Mouse (Mus musculus) cerebellum, adult 2 months (tissue): ENCODE data around the gene Ube2o. TPM values are rescaled to one million over a fixed set of nuclear protein-coding genes. Genes with fewer than 3 reads are reported as not detected.
A peak's percentile ranks its signal among the peaks of the same experiment; 100 is the strongest.

ENCODE experiments used
- DNase-seq, 2 experiments: peaks; one replicate each; pipeline ENCODE4 v3.0.0; 2021
- H3K27ac ChIP-seq: fragments of 200-500 bp; 2 replicates; pipeline ENCODE4 v1.5.1; 2012; ENCODE audit warnings: low read length, control low read depth, inconsistent platforms; ENCODE audit not compliant: insufficient read depth
- H3K27me3 ChIP-seq: fragments of 200-500 bp; 2 replicates; pipeline ENCODE4 v1.6.1; 2012; ENCODE audit warnings: inconsistent platforms, mild to moderate bottlenecking, low read length, moderate library complexity; ENCODE audit not compliant: control insufficient read depth, insufficient read depth
- H3K4me1 ChIP-seq: fragments of 200-500 bp; 2 replicates; pipeline ENCODE4 v1.6.1; 2011; ENCODE audit warnings: low read length; ENCODE audit not compliant: control insufficient read depth, insufficient read depth
- H3K4me3 ChIP-seq: fragments of 200-500 bp; replicated peaks from 2 replicates; pipeline ENCODE3; 2011; ENCODE audit warnings: mild to moderate bottlenecking, low read depth, low read length, control low read depth; ENCODE audit not compliant: insufficient read depth
- CTCF ChIP-seq: fragments of 200-500 bp; IDR thresholded peaks from 2 replicates; pipeline ENCODE4 v1.5.1; 2011; ENCODE audit warnings: low read depth, mild to moderate bottlenecking, control low read depth, low read length, moderate library complexity, borderline replicate concordance; ENCODE audit not compliant: insufficient read depth
- POLR2A ChIP-seq: fragments of 200-500 bp; IDR thresholded peaks from 2 replicates; pipeline ENCODE4 v1.6.1; 2011; ENCODE audit warnings: low read length, control low read depth, borderline replicate concordance; ENCODE audit not compliant: insufficient read depth
- WGBS: fragments of 180-500 bp; shearing (Covaris S2); methylation state at CpG from one replicate; pipeline ENCODE4 v1.1.7; 2018; 5-methylcytosine and 5-hydroxymethylcytosine counted together
- polyA plus RNA-seq: library from polyadenylated mRNA; depleted of rRNA; stranded (reverse); fragments of >200 nt; gene quantifications from 2 replicates; pipeline ENCODE4 v1.2.3, GENCODE M21; 2012

The Ube2o gene
- polyA plus RNA-seq, 1 experiment, result 88.2 TPM

GRCm38 (mm10) chr11:116586801-116587631 is 5.8 kb upstream of the Ube2o start:
- WGBS, result 28% methylated on average over 23 of the region's 23 CpGs
- Histone ChIP-seq H3K4me3 (no peak overlapping the region), H3K27me3 (no peaks in the 10 kb centered on the region), H3K4me1 (peaks cover 7% of the 10 kb centered on the region; the same call in 1 of the 2 replicates), H3K27ac (no peak overlapping the region)
- DNase-seq, result peak; percentile 70 to 80
- TF ChIP-seq POLR2A (no peak), CTCF (peak; percentile 84)

GRCm38 (mm10) chr11:116586310-116586709 is 5.1 kb upstream of the Ube2o start, which contains the start of gene Aanat:
TSS of gene Aanat (plus strand) at chr11:116586432.
- 78% methylated on average over 5 of the region's 5 CpGs for WGBS
- no peaks in the 10 kb centered on the region for H3K27me3 ChIP-seq
- H3K4me3 ChIP-seq, result no peak within 1 kb of the TSS
- H3K27ac ChIP-seq, result no peak within 1 kb of the TSS
- peaks cover 4% of the 10 kb centered on the region; the same call in 1 of the 2 replicates for H3K4me1 ChIP-seq
- TF ChIP-seq POLR2A, result no peak
- no peak for TF ChIP-seq CTCF
- DNase-seq, result no peak

DNA sequence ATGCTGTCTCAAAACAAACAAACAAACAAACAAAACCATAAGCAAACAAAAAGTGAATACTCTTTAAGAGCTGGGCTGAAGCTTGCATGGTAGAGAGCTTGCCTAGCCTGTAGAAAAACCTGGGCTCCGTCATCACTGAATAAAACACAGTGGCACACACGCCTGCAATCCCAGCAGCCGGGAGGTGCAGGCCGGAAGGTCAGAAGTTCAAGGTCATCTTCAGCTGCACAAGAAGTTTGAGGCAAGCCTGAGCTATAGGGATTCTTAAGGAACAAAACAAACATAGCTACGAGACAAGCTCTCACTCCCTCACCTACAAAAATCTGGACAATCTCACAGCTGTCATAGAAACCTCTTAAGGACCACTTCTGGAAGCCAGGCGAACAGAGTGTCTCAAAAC is 4.4 kb upstream of the Ube2o start:
- no peak overlapping the region for H3K27ac ChIP-seq
- H3K4me1 ChIP-seq, result peaks cover 4% of the 10 kb centered on the region; the same call in 1 of the 2 replicates
- no peaks in the 10 kb centered on the region for H3K27me3 ChIP-seq
- no peak for TF ChIP-seq POLR2A
- TF ChIP-seq CTCF, result no peak
- no peak overlapping the region for H3K4me3 ChIP-seq
- DNase-seq, result no peak
- 96% methylated on average over 6 of the region's 6 CpGs for WGBS

DNA sequence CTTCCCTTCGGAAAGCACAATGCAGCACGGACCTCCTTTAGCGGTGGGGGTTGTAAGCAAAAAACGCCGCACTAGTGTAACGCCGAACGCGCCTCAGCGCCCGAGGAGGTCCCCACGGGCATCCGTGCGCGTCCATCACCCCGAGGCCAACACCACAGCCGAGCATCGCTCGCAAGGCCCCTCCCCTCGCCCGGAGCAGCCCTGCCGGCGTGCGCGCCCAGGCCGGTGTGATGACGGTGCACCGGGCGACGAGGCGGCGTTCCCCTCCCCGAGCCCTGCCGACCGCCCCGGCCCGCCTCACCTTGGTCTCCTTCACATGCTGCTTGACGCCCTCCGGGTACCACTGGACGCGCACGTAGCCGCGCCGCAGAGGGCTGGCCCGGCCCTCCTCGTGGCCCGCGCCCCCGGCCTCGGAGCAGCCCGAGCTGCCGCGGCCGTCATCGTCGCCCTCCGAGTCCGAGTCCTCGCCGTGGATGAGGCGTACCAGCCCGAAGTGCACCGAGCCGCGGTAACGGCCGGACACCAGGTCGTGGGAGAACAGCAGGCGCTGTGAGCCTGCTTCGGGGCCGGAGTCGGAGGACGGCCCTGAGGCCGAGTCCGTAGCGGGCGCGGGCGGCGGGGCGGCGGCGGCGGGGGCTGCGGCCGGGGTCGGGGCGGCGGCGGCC is 404 bp downstream of the Ube2o start:
- Histone ChIP-seq H3K4me1 (peaks cover 26% of the 10 kb centered on the region), H3K27me3 (no peaks in the 10 kb centered on the region), H3K27ac (peak overlapping the region; percentile 17; the same call in 1 of the 2 replicates), H3K4me3 (peak overlapping the region; percentile 72)
- TF ChIP-seq CTCF, result no peak
- no peak for TF ChIP-seq POLR2A
- peak; percentile 73 to 74 for DNase-seq
- 1% methylated on average over 91 of the region's 91 CpGs for WGBS

DNA sequence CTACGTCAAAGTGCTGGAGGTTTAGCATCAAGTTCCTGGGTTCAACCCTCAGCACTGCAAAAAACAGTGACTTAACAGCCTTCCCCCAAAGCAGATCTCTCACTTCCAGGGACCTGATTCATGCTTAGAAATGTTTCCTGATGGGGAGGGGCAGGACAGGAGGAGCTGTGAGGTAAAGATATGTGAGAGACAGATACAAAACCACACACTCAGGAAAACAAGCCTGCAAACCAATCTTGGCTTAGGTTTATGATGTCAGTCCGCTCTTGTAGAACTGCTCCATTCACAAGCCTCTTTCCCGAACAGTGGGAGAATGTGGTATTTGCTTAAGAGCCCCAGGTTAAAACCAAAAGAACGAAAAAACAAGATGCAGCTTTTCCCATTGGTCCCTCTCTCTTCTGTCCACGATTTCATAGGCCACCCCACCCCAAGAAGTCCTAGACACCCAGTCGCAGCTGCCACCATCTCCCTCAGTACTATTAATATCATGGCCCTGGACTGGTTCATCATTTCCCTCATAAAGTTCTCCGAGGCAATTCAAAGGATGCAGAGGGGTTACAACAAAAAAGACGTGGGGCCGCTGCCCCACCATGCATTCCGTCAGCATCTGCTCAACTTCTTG is 1.1 kb downstream of the Ube2o start:
- WGBS, result 10% methylated on average over 10 of the region's 10 CpGs
- Histone ChIP-seq H3K27me3 (no peaks in the 10 kb centered on the region), H3K27ac (0 out of 2 replicates have a peak overlapping the region, but pooled peaks have one; percentile 17), H3K4me3 (peak overlapping the region; percentile 72), H3K4me1 (peaks cover 31% of the 10 kb centered on the region)
- DNase-seq, result no peak
- TF ChIP-seq POLR2A (no peak), CTCF (no peak)

- no peak overlapping the region for H3K27ac ChIP-seq
- WGBS, result 64% methylated on average over 3 of the region's 3 CpGs
- H3K27me3 ChIP-seq, result no peaks in the 10 kb centered on the region
- no peak overlapping the region for H3K4me3 ChIP-seq
- DNase-seq, result peak; percentile 38 to 52
- H3K4me1 ChIP-seq, result peaks cover 39% of the 10 kb centered on the region
- TF ChIP-seq CTCF (no peak), POLR2A (no peak)
Observed at GRCm38 (mm10) chr11:116579280-116579679, 2.0 kb downstream of the Ube2o start.

- no peaks in the 10 kb centered on the region for H3K27me3 ChIP-seq
- no peak for DNase-seq
- H3K27ac ChIP-seq, result no peak overlapping the region
- TF ChIP-seq CTCF (no peak), POLR2A (no peak)
- 69% methylated on average over 2 of the region's 2 CpGs for WGBS
- H3K4me1 ChIP-seq, result peaks cover 68% of the 10 kb centered on the region
- no peak overlapping the region for H3K4me3 ChIP-seq
Observed at GRCm38 (mm10) chr11:116575396-116575795, 5.9 kb downstream of the Ube2o start.
